Mouse (Mus musculus): Measurements from ENCODE around the gene Pyroxd2.
"Not testable (repeated sequence)": the region's sequence is repeated elsewhere in the genome, so short reads cannot be mapped to it uniquely, and the experiment has no call there.

Pyroxd2 gene

DNA sequence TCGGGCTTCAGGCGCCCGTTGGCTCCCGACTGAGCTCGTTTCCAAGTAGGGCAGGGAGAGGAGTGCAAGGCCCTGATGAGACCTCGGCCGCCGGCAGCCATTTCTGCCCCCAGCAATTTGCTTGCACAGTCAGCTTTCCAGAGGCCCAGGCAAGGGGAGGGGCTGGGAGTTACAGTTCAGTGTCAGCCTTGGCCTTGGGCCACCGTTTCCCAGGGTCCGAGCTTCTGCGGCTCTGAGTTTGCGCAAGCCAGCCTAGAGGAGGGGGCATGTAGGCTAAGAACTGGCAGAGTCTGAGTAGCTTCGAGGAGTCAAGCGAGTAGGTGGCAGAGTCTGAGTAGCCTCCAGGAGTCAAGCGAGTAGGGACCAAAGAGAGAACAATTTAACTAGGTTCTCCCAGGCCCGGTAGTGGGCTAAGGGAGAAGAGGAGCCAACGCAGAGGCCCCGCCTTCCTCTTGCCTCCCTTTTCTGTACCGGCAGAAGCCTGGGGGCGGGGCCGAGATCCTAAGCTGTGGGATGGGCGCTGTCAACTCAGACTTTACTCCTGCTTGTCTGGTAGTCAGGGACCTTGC, at the start of gene Pyroxd2:
TSS of gene Pyroxd2 (minus strand) at position 413 of the 569 bp plus-strand sequence.
- peak; percentile 9 to 56 for DNase-seq (ENCODE audit: low spot score in 2 of 2)

DNA sequence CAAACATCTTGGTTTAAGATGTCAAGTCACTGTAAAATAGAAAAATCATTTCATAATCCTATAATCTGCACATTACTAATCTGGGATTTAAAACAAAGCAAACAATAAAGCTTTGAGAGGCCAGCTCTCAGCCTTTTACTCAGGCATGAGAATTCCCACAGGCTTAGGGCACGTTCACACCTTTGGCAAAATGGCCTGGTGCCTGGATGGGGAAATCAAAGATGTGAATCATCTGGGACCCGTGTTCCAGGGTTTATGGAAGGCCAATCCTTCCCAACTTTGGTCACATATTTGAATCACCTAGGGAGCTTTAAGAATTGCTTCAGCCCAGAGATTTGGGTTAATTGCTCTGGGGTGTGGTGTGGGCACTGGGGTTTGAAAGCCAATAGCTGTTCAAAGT, 45.3 kb upstream of the Pyroxd2 start:
- no peak for DNase-seq (ENCODE audit: low spot score in 2 of 2)

DNA sequence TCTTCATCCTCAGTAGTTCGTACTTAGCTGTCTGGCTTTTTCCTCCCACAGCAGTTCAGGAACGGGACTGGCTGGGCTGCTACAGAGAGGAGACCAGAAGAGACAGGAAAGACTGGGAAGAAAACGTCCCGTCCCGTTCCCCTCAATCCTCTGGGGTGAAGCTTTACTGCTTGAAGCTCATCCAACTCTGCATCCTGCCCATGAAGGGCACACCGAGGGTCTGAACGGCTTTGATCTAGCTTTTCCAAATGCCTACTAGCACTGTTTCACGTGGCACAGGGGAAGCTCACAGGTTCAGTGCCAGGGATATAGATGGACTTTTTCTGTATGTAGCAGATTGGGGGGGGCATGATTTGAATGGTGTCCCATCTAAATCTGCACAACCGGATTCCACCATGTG, 43.2 kb upstream of the Pyroxd2 start:
- no peak for DNase-seq (ENCODE audit: low spot score in 2 of 2)

DNA sequence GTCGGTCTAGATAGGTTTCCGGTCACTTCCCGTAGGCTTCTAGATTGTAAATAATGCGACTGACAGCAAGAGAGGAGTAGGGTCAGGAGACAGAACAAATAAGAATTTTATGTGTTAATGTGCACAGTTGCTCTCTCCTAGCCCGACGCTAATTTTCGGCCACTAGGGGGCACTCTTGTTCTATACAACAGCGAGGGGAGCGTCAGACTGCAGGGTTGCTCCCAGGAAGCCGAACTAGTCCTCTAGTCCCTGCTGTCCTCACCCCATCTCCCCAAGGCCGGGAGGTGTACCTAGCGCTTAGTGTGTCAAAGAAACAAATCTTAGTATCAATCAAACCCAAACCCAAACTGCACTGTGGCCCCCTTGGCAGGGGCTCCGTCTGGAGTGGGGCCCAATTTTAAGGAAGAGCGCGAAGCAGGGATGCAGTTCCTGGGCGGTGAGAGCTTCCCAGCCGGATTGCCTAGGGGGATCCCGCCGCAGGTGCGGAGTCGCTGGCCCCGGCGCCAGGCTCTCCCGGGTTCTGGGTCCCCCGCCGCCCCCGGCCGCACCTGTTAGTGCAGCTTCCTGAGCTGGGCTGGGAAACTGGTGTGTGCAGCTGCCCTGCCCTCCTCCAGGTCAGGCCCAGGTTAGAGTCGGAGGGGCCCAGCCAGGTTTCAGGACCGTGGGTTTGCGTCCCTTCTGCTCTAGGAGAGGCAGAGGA, 42.5 kb upstream of the Pyroxd2 start:
- DNase-seq (ENCODE audit: low spot score in 2 of 2), result peak; percentile 55 to 91

DNA sequence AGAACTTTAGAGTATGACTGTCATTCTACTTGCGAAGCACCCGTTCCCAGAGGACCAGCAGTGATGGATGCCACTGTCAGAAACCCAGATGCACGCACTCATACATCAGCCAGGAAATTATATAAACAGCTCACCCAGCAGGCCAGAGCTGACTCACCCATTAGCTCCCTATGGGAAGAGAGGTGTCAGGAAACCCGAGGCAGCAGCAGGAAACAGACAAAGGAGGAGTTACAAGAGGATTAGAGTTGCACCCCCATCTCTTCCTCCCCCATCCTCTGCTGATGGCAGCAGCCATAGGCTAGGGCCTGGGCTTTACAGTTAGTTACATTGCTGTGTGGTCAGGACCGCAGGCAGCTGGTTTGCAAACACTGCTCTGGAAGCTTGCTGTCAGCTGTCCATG, 35.7 kb upstream of the Pyroxd2 start:
- peak in 1 of 2 experiments; percentile 27 for DNase-seq (ENCODE audit: low spot score in 2 of 2)

DNA sequence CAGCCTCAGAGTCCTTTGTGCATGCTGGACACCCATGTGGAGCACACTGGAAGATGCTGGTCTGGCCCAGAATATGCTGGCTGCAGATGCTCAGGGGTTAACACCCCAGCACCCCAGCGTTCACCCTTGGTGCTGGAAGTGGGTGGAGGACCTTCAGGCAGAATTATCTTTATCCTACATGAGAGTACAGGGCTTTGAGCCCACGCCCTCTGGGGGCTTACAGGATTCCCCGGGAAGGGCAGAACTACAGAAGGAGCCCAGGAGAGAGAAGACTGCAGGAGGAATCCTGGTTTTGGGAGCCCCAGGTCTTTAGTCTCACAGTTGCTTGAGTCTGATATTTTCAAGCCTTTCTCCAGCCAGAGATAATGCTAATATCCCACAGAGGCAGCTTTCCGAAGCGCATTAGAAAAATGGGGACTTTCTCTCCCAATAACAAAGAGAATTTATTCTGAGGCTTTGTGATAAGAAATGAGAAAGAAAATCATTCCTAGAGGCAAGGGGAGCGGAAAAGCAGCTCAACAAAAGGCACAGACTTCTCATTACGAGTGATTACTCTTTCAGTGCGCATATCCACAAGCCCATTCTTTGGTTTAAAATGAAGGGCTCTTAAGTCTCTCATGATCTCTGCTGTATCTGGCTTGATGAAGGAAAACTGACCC, 33.1 kb upstream of the Pyroxd2 start:
- no peak for DNase-seq (ENCODE audit: low spot score in 2 of 2)

DNA sequence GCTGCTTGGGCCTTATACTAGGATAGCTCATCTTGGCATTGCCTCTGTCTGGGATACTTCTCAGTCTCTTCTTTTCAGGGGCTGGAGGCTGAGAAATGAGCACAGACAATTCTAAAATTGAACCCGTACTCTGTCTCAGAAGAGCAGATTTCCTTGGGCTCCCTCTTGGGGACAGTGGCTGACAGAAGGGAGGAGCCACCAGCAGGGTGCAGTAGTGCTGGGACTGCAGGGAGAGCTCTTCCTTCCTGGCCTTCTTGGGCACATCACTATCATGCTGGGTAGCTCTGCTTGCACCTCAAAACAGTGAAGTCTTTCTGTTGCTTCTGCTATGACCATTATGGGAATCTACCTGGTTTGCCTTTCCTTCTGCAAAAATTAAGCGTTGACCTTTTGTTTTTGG, 32.6 kb upstream of the Pyroxd2 start:
- DNase-seq (ENCODE audit: low spot score in 2 of 2), result no peak

DNA sequence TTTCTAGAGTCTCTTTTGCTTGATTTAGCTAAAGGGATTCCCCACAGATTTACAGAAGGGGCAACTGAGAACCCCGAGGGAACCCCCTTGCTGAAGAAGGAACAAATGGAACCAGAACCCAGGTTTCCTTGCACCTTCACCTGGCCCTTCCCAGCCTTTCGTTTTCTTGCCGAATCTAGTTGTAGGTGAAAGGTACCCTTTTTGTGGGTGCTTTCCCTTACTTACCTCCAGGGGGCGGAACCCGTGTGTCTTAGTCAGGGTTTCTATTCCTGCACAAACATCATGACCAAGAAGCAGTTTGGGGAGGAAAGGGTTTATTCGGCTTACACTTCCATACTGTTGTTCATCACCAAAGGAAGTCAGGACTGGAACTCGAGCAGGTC, 27.6 kb upstream of the Pyroxd2 start:
- DNase-seq (ENCODE audit: low spot score in 2 of 2), result not testable (repeated sequence)

DNA sequence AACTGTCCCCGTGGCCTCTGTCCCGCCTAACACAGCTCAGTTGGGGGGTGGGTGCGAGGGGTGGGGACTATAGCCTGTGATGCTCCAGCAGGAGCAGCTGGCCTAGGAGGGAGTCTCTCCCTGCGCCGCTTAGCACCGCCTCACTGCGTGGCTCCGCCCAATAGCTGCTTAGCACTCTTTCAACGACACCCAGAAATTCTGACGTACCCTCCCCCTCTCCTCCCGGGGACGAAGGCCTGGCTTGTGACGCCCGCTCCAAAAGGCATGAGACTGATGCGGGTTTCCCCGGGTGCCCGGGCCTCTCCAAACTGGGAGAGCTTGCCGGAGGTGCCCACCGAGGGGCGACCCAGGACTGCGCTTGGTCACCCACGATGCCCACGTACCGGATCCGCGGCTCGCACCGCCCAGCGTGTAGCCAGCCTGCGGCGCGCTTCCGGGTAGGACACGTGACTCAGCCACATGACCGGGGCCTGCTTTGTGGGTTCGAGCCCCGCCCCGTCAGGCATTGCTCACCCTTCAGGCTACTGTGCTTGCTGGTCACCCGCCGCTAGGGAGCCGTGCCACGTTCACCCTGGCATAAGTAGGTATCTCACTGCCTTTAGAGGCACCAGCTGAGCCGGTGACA, 27.1 kb upstream of the Pyroxd2 start, which contains the start of gene Hps1:
TSS of gene Hps1 (minus strand) at position 448 of the 625 bp plus-strand sequence.
- DNase-seq (ENCODE audit: low spot score in 2 of 2), result peak; percentile 86 to 93

DNA sequence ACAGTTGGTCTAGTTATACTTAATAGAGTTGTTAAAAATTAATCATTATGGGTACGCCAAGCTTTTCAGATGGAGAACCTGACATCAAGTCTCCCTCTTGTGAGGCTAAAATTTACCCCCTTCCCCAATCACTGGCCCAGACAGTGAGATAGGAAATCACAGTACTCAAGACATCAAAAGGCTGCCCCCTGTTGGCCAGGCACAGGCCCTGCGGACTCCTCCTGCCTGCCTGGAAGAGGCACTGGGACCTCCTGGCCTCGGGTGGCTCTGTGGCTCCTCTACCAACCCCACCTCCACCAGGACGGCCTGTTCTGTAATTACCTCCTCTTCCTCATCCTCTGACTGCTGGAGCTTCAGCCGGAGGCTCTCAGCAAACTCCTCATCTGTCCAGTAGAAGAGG, 25.2 kb upstream of the Pyroxd2 start:
- DNase-seq (ENCODE audit: low spot score in 2 of 2), result no peak

DNA sequence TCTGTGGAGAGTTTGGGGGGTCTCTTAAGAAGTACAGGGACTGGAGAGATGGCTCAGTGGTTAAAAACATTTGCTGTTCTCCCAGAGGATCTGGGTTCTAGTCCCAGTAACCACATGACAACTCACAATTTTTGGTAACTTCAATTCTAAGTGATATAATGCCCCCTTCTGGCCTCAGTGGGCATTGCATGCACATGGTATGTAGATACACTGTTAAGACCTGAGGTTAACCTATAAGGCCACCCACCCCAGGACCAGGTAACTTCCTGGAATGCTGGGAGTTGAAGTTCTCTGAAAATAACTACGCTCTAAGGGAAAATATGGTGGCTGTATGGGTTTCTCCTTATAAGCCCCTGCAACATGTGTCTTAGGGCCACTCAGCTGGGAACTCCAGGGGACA, 24.2 kb upstream of the Pyroxd2 start:
- DNase-seq (ENCODE audit: low spot score in 2 of 2), result no peak

DNA sequence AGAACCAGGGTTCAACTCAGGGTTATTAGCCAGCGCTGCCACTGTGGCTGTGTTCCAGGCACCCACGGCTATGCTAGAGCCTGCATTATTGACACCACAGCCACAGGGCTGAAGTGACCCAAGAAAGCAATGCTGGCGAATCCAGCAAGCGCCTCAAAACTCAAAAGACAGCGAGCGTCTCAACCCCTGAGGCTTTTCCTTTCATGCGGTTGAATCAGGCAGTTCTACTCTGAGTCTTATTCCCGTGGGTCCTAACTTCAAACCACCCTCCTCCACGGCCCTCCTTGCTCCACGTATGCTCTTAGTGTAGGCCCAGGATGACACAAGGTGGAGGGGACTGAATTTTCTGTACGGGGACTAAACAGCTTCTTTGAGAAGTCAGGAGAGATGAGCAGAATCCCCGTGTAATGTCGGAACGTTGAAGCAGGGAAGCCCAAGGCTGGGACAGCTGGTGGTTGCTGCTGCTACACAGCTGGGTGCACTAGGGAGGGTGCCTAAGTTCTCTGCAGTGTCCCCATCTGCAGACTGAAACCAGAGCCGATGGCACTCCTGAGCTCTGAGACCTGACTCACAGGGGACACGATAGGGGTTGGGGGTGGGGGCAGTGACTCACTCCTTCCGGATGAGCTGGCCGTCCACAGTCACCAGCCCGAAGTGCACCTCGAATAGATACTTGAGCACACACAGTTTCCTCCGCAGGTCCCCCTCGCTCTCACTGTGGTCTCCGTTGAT, 17.7 kb upstream of the Pyroxd2 start:
- no peak for DNase-seq (ENCODE audit: low spot score in 2 of 2)

DNA sequence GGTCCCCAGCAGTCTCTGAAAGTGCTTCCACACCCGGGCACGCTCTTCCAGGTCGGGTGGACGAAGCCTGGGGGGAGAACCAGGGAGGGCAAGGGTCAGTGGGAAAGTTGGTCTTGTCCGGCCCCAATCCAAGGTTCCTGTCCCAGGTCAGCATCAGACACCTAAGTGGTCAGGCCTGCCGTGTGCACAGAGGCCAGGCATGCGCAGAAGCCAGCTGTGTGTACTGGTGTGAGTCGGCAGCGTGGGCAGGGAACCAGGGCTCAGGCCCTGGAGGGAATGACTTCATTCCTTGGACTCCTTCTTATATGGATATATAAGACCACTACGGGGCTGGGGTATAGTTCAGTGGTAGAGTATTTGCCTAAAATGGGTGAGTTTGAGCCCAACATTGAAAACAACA, 17.1 kb upstream of the Pyroxd2 start:
- DNase-seq (ENCODE audit: low spot score in 2 of 2), result no peak

DNA sequence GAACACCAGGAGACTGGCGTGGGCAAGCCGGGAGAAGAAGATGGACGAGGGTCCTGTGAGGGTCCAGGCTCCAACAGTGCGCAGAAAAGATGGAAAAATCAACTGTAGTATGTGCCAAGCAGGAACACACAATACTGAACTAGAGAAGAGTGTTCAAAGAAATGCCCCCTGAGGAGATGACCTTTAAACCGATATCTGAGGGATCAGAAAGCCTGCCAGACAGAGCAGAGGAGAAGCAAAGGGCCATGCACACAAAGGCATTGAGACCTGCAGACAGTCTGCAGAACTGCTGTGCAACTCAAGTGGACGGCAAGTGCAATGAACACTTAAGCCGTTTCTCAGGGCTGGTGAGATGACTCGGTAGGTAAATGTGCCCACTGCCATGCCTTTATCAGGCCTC, 14.8 kb upstream of the Pyroxd2 start:
- no peak for DNase-seq (ENCODE audit: low spot score in 2 of 2)

DNA sequence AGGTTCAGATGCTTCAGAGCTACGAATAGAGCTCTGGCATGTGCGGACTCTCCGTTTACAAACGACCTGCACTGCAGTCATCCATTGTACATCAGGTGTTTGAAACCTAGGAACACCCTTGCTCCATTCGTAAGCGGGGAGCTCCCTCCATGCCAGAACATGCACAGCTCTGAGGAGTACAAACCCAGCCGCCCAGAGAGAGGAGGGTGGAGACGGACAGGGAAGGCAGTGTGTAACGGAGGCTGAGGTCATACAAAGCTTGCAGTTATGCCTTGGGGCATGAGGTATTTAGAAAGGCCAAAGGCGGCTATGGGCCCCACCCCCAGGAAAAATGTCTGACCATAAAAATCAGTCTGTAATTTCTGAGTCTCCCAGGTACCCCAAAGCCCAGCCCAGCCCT, 11.8 kb upstream of the Pyroxd2 start:
- DNase-seq (ENCODE audit: low spot score in 2 of 2), result no peak

DNA sequence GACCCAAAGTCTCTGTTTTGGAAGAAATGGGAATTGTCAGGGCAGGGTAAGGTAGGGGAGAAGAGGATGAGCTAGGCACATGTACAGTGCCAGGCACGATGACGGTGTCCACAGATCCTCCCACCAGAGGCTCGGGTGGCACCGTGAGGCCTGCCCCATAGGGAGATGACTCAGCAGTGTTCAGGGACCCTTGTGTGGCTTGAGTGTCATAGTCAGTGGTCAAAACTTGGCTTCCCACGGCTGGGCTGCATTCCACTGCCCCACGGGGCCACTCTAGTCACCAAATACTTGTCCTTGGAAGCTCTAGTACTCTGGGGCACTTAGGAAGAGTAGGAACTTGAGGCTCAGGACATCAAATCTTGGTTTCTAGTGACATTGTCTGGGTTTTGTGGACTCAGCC, 4.1 kb upstream of the Pyroxd2 start:
- no peak for DNase-seq (ENCODE audit: low spot score in 2 of 2)

DNA sequence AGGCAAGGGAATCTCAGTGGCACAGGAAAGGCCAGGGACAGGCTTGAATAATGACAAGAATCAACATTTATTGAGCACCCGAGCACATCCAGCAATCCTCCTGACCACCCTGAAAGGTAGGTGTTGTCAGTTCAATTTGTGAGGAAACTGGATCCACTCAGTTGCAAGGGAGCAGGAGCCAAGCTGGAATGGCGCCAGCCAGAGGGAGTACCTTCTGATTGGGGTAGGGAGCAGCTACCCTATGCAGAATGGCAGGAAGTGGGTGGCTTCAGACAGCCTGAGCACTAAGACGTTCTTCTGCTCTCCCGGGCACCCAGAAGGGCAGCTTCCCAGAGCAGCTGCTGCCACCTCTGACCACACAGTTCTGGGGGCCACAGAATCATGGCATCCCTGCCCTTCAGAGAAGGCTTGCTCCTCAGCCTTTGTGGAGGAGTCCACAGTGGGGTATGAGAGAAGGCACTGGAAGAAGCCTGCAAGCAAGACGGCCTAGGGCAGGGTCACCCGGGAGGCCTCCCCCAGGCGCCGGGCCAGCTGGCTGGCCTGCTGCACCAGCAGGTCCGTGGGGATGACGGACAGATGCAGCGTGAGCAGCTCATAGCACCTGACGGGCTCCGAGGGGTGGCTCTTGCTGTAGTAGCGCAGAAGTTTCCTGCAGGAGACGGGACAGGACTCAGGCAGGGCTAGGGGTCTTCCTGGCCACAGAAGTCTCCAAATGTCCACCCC, 2.7 kb upstream of the Pyroxd2 start:
- DNase-seq (ENCODE audit: low spot score in 2 of 2), result no peak

DNA sequence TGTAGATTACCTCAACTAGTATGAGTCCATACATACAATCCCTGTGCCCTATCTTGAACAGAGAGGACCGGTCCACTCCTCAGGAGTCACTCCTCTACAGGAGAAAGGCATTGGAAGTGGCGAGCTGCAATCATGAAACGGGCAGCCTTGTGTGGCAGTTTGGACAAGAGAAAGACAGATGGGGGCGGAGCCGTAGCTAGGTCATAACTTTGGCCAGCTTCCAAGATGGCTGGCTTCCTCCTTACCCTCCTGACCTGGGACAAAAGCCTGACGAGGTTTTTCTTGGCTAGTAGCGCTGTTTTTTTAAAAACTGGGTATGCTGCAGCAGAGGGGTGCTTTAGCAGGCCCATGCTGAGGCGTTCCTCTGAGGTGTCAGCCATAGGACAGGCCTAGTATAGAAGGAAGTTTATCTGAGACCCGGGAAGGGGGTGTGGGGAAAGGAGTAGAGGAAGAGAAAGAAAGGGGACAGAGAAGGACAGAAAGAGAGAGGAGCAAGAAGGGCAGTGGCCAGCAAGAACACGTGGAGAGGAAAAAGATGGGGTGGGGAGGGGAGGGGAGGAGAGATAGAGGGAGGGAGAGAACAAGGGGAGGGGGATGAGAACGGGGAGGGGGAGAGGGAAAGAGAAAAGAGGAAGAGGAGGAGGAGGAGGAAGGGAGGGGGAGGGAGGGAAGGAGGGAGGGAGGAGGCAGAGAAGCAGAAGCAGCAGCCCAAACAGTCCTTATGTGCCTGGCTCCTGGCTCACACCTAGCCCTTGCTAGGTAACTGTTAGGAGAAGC, 754 bp upstream of the Pyroxd2 start:
- DNase-seq (ENCODE audit: low spot score in 2 of 2), result peak in 1 of 2 experiments; percentile 49

DNA sequence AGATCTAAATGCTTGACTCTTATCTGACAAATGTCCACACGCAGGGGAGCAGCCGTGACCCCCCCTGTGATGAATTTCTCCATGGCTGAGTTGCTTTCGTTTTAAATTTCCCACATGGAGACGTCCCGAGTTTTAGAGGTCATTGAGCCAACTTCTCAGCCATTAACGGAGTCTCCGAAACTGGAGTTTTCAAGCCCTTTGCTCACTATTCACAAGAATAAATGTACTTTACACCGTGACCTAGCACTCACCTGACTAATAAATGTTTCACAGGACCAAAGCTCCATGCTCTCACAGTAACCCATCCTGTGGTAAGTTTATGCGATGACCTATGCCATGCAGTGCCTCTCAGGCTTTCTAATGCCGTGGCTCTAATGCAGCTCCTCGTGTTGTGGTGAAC, 2.4 kb downstream of the Pyroxd2 start:
- DNase-seq (ENCODE audit: low spot score in 2 of 2), result no peak

DNA sequence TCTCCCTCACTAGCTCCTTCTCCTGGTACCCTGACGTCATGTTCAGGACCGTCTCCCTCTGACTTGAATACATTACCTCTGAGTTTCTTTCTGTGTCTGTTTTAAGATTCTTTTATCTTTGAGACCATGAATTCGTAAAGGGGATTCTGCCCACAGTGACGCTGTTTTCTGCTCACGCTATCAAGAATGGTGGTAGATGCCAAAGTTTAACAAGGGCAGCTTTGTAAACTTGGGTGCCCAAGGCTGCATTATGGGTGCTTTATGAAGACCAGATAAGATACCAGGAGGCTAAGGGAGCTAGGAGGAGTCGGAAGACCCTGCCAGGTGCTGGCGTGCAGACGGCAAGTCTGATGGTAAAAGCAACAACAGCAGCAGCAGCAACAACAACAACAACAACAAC, 5.9 kb downstream of the Pyroxd2 start:
- no peak for DNase-seq (ENCODE audit: low spot score in 2 of 2)

DNA sequence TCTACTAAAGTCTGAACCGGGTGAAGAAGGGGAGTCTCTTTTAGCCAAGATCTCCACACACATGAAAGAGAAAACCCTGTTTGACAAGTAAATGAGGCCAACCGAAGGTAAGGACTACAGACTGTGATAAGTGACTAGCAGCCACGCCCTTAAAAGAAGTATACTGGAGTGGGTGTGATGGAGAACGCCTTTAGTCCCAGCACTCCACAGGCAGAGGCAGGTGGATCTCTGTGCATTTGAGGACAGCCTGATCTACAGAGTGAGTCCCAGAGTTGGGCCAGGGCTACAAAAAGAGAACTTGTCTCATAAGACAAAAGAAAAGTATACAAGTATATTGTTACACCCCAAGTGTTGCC, 6.7 kb downstream of the Pyroxd2 start:
- no peak for DNase-seq (ENCODE audit: low spot score in 2 of 2)
